Mouse (Mus musculus) 416B (cell line): Measurements from ENCODE around the gene Dnajb8.

Source experiments
- DNase-seq: peaks from one replicate; pipeline ENCODE4 v3.0.0; 2011; ENCODE audit warnings: low read depth

The Dnajb8 gene

GRCm38 (mm10) chr6:88231821-88232220 lies 9.8 kb downstream of the Dnajb8 start:
- no peak for DNase-seq

- DNase-seq: no peak
Observed at GRCm38 (mm10) chr6:88232221-88232620, 10.2 kb downstream of the Dnajb8 start.

- no peak for DNase-seq
Observed at GRCm38 (mm10) chr6:88233996-88234395, 11.9 kb downstream of the Dnajb8 start.

GRCm38 (mm10) chr6:88235461-88235860 lies 13.4 kb downstream of the Dnajb8 start:
- DNase-seq: no peak

GRCm38 (mm10) chr6:88235983-88236382 lies 13.9 kb downstream of the Dnajb8 start:
- DNase-seq: no peak

- DNase-seq: no peak
Observed at GRCm38 (mm10) chr6:88236513-88236912, 14.4 kb downstream of the Dnajb8 start.

GRCm38 (mm10) chr6:88242604-88243003 lies 20.5 kb downstream of the Dnajb8 start:
- DNase-seq: no peak

- no peak for DNase-seq
Observed at GRCm38 (mm10) chr6:88249231-88249630, 27.2 kb downstream of the Dnajb8 start.

- DNase-seq: no peak
Observed at GRCm38 (mm10) chr6:88251396-88251795, 29.3 kb downstream of the Dnajb8 start.

- peak; percentile 76 for DNase-seq
Observed at GRCm38 (mm10) chr6:88251798-88252478, 29.9 kb downstream of the Dnajb8 start.

- peak; percentile 96 for DNase-seq
Observed at GRCm38 (mm10) chr6:88254082-88254481, 32.0 kb downstream of the Dnajb8 start.

- peak; percentile 26 for DNase-seq
Observed at GRCm38 (mm10) chr6:88255435-88255834, 33.4 kb downstream of the Dnajb8 start.

GRCm38 (mm10) chr6:88259621-88260020 lies 37.6 kb downstream of the Dnajb8 start:
- no peak for DNase-seq

GRCm38 (mm10) chr6:88260645-88261044 lies 38.6 kb downstream of the Dnajb8 start:
- DNase-seq: no peak

GRCm38 (mm10) chr6:88262160-88262559 lies 40.1 kb downstream of the Dnajb8 start:
- DNase-seq: no peak

GRCm38 (mm10) chr6:88265355-88265754 lies 43.3 kb downstream of the Dnajb8 start:
- DNase-seq: peak; percentile 54

GRCm38 (mm10) chr6:88266055-88266454 lies 44.0 kb downstream of the Dnajb8 start:
- no peak for DNase-seq

- no peak for DNase-seq
Observed at GRCm38 (mm10) chr6:88267068-88267467, 45.0 kb downstream of the Dnajb8 start.

- DNase-seq: no peak
Observed at GRCm38 (mm10) chr6:88267970-88268369, 45.9 kb downstream of the Dnajb8 start.

GRCm38 (mm10) chr6:88274623-88275022 lies 52.6 kb downstream of the Dnajb8 start:
- no peak for DNase-seq

GRCm38 (mm10) chr6:88276221-88276620 lies 54.2 kb downstream of the Dnajb8 start:
- DNase-seq: no peak

GRCm38 (mm10) chr6:88277242-88277641 lies 55.2 kb downstream of the Dnajb8 start:
- no peak for DNase-seq

- no peak for DNase-seq
Observed at GRCm38 (mm10) chr6:88278141-88278540, 56.1 kb downstream of the Dnajb8 start.

GRCm38 (mm10) chr6:88290129-88290766 lies 68.2 kb downstream of the Dnajb8 start:
- DNase-seq: no peak
